Mouse (Mus musculus): Measurements from ENCODE around the gene Rpf1. TPM values are rescaled to one million over a fixed set of nuclear protein-coding genes. Genes with fewer than 3 reads are reported as not detected.

Rpf1 gene
- 55.2 and 63.2 TPM in 2 replicates for polyA plus RNA-seq (2012; rRNA removed)

DNA sequence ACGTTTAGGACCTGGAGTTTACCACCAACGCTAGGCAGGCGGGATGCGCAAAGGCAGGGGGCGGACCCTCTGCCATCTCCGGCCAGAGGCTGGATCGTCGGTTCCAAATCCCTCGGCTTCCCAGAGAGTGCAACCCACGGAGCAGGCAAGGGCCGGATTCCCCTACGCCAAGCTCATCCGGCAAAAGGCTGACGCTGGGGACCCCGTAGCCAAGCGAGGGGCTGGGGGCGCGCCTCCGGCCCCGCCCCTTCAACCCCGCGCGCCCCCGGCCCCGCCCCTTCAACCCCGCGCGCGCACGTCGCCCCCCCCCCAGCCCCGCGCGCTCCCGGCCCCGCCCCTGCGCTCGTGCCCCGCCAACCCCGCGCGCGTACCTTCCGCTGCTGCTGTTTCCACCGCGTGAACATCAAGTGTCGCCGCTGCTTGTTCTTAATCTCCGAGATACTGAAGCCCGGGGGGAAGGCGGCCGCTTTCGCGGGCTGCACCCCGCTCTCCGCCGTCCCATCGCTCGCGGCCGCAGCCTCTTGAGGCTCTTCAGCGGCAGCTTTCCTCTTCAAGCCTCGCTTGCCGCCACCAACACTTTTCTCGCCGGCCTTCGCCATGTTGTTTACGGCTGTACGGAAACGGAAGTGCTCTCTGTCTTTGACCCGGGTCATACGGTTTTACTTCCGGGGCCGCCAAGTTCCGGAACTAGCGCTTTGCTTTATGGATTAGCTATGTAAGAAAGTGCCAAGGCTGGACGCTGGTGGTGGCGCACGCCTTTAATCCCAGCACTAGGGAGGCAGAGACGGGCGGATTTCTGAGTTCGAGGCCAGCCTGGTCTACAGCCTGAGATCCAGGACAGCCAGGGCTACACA is at the start of gene Rpf1:
TSS of gene Rpf1 (minus strand) at position 632 of the 854 bp plus-strand sequence.

GRCm38 (mm10) chr3:146570148-146570782 is 49.0 kb upstream of the Rpf1 start, which contains the start of gene Uox:
Uox (plus strand) TSS chr3:146570426.

GRCm38 (mm10) chr3:146499431-146500002 is 21.7 kb downstream of the Rpf1 start, which contains the start of the genes Spata1 and Gng5:
Spata1 (minus strand) TSS chr3:146499753.
Gng5 (plus strand) TSS chr3:146499807.

Other genes with a start within 250 kb of the Rpf1 start
- gene Ssx2ip, start 116.8 kb downstream of the Rpf1 start, polyA plus RNA-seq (2012; rRNA removed): 17.2 and 22.1 TPM in 2 replicates
- 2.1 and 4.1 TPM in 2 replicates for gene Ctbs, start 71.6 kb downstream of the Rpf1 start, polyA plus RNA-seq (2012; rRNA removed)
- 9.0 and 11.3 TPM in 2 replicates for gene Spata1, start 21.7 kb downstream of the Rpf1 start, polyA plus RNA-seq (2012; rRNA removed)
- gene Gng5, start 21.6 kb downstream of the Rpf1 start, polyA plus RNA-seq (2012; rRNA removed): 203 and 429 TPM in 2 replicates
- 0.16 TPM in 1 of 2 replicates, not detected in the other for gene Uox, start 49.0 kb upstream of the Rpf1 start, polyA plus RNA-seq (2012; rRNA removed)
- 0.05 TPM in 1 of 2 replicates, not detected in the other for gene Dnase2b, start 94.2 kb upstream of the Rpf1 start, polyA plus RNA-seq (2012; rRNA removed)
- 0.12 TPM in 1 of 2 replicates, not detected in the other for gene 4930503B20Rik, start 129.9 kb upstream of the Rpf1 start, polyA plus RNA-seq (2012; rRNA removed)
- 0.26 and 0.42 TPM in 2 replicates for gene Samd13, start 164.2 kb upstream of the Rpf1 start, polyA plus RNA-seq (2012; rRNA removed)

All from central nervous system, embryonic 11.5 days (tissue).